Mouse (Mus musculus): ENCODE data around the gene Ddx54. TPM values are rescaled to one million over a fixed set of nuclear protein-coding genes. Genes with fewer than 3 reads are reported as not detected.
A peak's percentile ranks its signal among the peaks of the same experiment; 100 is the strongest.

The Ddx54 gene
- polyA plus RNA-seq (2017; shearing (Covaris generic)), result 10 to 100 TPM; 13.0 to 21.1 (median 13.4) TPM

GRCm38 (mm10) chr5:120612442-120612821 lies at the start of gene Ddx54, which contains the start of gene Rita1:
Gene Ddx54 (plus strand): TSS chr5:120612739.
Gene Rita1 (minus strand): TSS chr5:120612589.
- peak; percentile 76 for ATAC-seq

- no peak for ATAC-seq
These were observed 49.3 kb upstream of the Ddx54 start for GRCm38 (mm10) chr5:120562956-120563913.

- no peak for ATAC-seq
These were observed 48.6 kb upstream of the Ddx54 start for GRCm38 (mm10) chr5:120563914-120564311.

- ATAC-seq, result no peak
These were observed 47.2 kb upstream of the Ddx54 start for GRCm38 (mm10) chr5:120565171-120565905.

- ATAC-seq, result no peak
These were observed 46.4 kb upstream of the Ddx54 start for GRCm38 (mm10) chr5:120566101-120566500.

- ATAC-seq, result no peak
These were observed 45.8 kb upstream of the Ddx54 start for GRCm38 (mm10) chr5:120566681-120567252.

- no peak for ATAC-seq
These were observed 45.3 kb upstream of the Ddx54 start for GRCm38 (mm10) chr5:120567253-120567701.

GRCm38 (mm10) chr5:120567761-120568211 lies 44.8 kb upstream of the Ddx54 start:
- ATAC-seq, result no peak

GRCm38 (mm10) chr5:120568336-120568768 lies 44.2 kb upstream of the Ddx54 start:
- ATAC-seq, result no peak

GRCm38 (mm10) chr5:120568964-120569363 lies 43.6 kb upstream of the Ddx54 start:
- no peak for ATAC-seq

- no peak for ATAC-seq
These were observed 42.7 kb upstream of the Ddx54 start for GRCm38 (mm10) chr5:120569791-120570190.

- ATAC-seq, result no peak
These were observed 42.1 kb upstream of the Ddx54 start for GRCm38 (mm10) chr5:120570289-120570897.

- ATAC-seq, result no peak
These were observed 41.3 kb upstream of the Ddx54 start for GRCm38 (mm10) chr5:120571056-120571740.

GRCm38 (mm10) chr5:120574469-120575063 lies 38.0 kb upstream of the Ddx54 start:
- ATAC-seq, result no peak

- no peak for ATAC-seq
These were observed 35.7 kb upstream of the Ddx54 start for GRCm38 (mm10) chr5:120576781-120577301.

- ATAC-seq, result no peak
These were observed 34.6 kb upstream of the Ddx54 start for GRCm38 (mm10) chr5:120577935-120578441.

GRCm38 (mm10) chr5:120578504-120579081 lies 33.9 kb upstream of the Ddx54 start:
- ATAC-seq, result peak; percentile 82

GRCm38 (mm10) chr5:120579211-120579897 lies 33.2 kb upstream of the Ddx54 start:
- ATAC-seq, result no peak

GRCm38 (mm10) chr5:120579898-120580626 lies 32.5 kb upstream of the Ddx54 start:
- ATAC-seq, result no peak
